Mouse (Mus musculus): ENCODE measurements at regions not wholly inside any gene's neighbourhood (a gene's known extent, or its start where the extent isn't known, plus 50 kb on each side); places are given as distances from the start of the nearest gene placed in this dataset.

GRCm38 (mm10) chr13:86274926-86275622 lies 228.4 kb upstream of the Cox7c start:
- no peak for DNase-seq

- DNase-seq = peak in 1 of 2 experiments; percentile 24
Measured at GRCm38 (mm10) chr13:86238054-86238453, 191.3 kb upstream of the Cox7c start.

DNA sequence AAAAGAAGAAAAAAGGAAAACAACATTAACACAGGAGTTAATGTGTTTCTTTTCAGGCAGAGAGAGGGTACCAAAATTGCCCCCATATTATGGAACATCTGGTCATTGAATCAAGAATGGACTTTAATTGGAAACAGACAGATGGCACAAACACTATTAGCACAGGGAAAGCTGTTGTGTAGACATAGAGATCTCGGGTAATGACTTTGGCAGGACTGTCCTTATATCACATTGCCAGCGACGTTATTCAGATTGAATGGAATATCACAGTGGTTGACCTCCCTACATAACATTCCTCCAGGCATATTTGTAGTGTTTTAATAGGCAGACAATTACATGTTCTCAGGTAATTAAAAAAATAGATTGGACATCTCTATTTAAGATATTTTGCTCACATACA lies 158.9 kb upstream of the Cox7c start:
- DNase-seq = no peak

GRCm38 (mm10) chr13:86180496-86180895 lies 133.8 kb upstream of the Cox7c start:
- DNase-seq = no peak

- no peak for DNase-seq
Measured at GRCm38 (mm10) chr13:86147331-86147730, 100.6 kb upstream of the Cox7c start.

DNA sequence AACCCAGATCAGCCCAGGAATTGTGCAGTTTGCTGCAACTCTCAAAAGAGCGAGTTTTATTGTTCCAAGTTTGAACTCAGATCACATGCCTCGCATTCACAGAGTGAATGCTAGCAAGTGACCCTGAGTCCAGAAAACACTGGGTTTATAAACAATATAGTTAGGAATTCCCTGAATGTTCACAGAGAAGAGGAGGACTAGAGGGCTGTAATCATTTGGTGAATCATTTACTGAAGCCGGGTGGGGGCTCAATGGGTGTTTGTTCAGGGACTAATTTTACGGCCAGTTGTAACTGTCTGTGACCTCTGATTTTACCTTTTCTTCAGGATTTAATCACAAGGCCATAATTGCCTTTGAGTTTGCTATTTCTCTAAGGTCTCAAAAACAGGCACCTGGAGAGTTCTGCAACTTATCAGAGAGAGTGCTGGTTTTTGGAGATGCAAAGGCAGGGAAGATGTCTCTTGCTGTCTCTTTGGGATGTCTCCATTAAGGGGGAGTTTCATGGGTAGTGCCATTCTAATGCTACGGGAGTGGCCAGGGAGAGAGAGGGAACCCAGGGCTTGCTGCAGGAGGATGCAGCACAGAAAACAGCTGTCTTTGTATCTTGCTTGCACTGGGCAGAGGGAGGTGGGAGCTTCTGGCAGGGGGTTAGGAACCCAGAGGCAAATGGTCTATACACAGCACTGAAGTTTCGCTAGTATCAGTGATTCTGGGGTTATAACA lies 64.8 kb upstream of the Cox7c start:
- peak; percentile 33 to 39 for DNase-seq

DNA sequence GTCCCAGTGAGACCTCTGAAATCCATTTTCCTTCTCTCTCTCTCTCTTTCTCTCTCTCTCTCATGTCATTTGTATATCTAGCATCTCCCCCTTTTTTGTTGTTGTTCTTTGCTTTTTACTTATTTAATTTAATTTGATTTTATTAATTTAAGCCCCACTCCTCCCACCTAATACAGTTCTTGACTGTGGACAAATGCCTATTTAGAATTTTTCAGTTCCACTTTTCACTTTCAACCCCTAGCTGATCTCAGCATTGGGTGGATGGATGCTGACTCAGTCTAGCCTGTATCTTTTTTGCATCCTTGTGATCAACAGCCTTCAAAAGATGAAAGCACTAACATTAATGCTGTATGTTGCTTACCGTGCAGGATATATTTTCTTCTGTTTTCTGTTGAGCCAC lies 55.5 kb upstream of the Cox7c start:
- no peak for DNase-seq

DNA sequence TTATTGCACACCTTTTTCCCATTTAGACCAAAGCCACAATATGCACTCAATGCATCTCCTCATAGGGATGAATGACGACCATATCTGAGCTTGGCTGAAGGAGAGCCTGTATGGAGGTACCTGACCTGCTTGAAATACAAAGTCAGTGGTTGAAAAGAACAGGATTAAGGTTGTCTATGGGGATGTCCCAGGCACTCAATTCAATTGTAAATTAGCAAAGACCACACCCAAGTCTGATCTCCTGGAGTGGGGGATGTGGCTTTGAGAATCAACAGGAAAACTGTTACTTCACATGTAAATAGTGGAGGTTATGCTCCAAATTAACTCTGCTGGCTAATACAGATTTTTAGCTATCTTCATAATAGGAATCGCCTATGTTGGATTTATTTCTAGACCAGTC lies 51.1 kb upstream of the Cox7c start:
- DNase-seq = no peak

DNA sequence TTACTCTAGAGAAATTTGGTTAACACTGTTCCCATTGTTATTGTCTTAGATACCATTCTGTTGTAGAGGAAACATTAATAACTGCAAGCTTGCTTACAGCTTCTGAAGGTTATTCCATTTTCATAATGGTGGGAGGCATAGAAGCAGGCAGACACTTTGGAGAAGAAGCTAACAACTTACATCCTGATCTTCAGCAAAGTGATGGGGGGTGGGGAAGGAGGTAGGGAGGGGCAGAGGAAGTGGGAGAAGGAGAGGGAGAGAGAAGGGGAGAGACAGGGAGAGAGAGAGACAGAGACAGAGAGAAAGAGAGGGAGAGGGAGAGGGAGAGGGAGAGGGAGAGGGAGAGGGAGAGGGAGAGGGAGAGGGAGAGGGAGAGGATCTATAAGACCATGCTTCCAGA lies 50.6 kb upstream of the Cox7c start:
- DNase-seq = no peak
